Mouse (Mus musculus): ENCODE results near the gene Mus81. TPM values are rescaled to one million over a fixed set of nuclear protein-coding genes. Genes with fewer than 3 reads are reported as not detected.

Mus81 gene
- 37.0 and 38.3 TPM in 2 replicates for polyA plus RNA-seq (2014; fragmentation: Nextera tagmentation; extraction: Ambion mirVana)

- H3K4me2 ChIP-seq (ENCODE audit: low read length): peak within 1 kb of the TSS; percentile 75
- no peaks in the 10 kb centered on the region for H3K9me3 ChIP-seq (ENCODE audit: control insufficient read depth, low read length)
- DNase-seq (ENCODE audit: low spot score): peak; percentile 99
- peaks cover 42% of the 10 kb centered on the region for H3K36me3 ChIP-seq (ENCODE audit: control insufficient read depth, insufficient read depth, low read length)
- peak; percentile 70 for ATAC-seq (replicated peaks; ENCODE audit: low FRiP score, low TSS enrichment, low read depth)
- peak within 1 kb of the TSS; percentile 98 for H3K27ac ChIP-seq (ENCODE audit: low read depth)
- H3K4me1 ChIP-seq (replicated peaks; ENCODE audit: control insufficient read depth, insufficient read depth, low read length): peaks cover 18% of the 10 kb centered on the region
- H3K27me3 ChIP-seq (replicated peaks; ENCODE audit: control insufficient read depth, insufficient read depth, low read length): no peaks in the 10 kb centered on the region
- under 1% methylated on average over 38 of the region's 39 CpGs for WGBS
- peak within 1 kb of the TSS; percentile 41 for H3K9ac ChIP-seq (ENCODE audit: low read length)
- peak within 1 kb of the TSS; percentile 48 for H3K4me3 ChIP-seq (ENCODE audit: low read depth, low read length)
Measured at GRCm38 (mm10) chr19:5487768-5488550, at the start of gene Mus81. Mus81 (minus strand) TSS chr19:5488402.

- Histone ChIP-seq H3K4me1 (replicated peaks; ENCODE audit: control insufficient read depth, insufficient read depth, low read length) (no peaks in the 10 kb centered on the region), H3K4me3 (ENCODE audit: low read depth, low read length) (no peak overlapping the region), H3K9ac (ENCODE audit: low read length) (no peak overlapping the region), H3K27me3 (replicated peaks; ENCODE audit: control insufficient read depth, insufficient read depth, low read length) (no peaks in the 10 kb centered on the region), H3K36me3 (ENCODE audit: control insufficient read depth, insufficient read depth, low read length) (no peaks in the 10 kb centered on the region), H3K9me3 (ENCODE audit: control insufficient read depth, low read length) (no peaks in the 10 kb centered on the region), H3K4me2 (ENCODE audit: low read length) (no peak overlapping the region), H3K27ac (ENCODE audit: low read depth) (no peak overlapping the region)
- 64% methylated on average over 8 of the region's 8 CpGs for WGBS
- no peak for ATAC-seq (replicated peaks; ENCODE audit: low FRiP score, low TSS enrichment, low read depth)
- no peak for DNase-seq (ENCODE audit: low spot score)
Measured at GRCm38 (mm10) chr19:5532520-5532919, 44.3 kb upstream of the Mus81 start.

GRCm38 (mm10) chr19:5530138-5530524, 41.9 kb upstream of the Mus81 start:
- Histone ChIP-seq H3K9ac (ENCODE audit: low read length) (no peak overlapping the region), H3K4me2 (ENCODE audit: low read length) (peak overlapping the region; percentile 49), H3K4me1 (replicated peaks; ENCODE audit: control insufficient read depth, insufficient read depth, low read length) (no peaks in the 10 kb centered on the region), H3K27me3 (replicated peaks; ENCODE audit: control insufficient read depth, insufficient read depth, low read length) (no peaks in the 10 kb centered on the region), H3K27ac (ENCODE audit: low read depth) (peak overlapping the region; percentile 77), H3K4me3 (ENCODE audit: low read depth, low read length) (no peak overlapping the region), H3K36me3 (ENCODE audit: control insufficient read depth, insufficient read depth, low read length) (no peaks in the 10 kb centered on the region), H3K9me3 (ENCODE audit: control insufficient read depth, low read length) (no peaks in the 10 kb centered on the region)
- 56% methylated on average over 7 of the region's 7 CpGs for WGBS
- ATAC-seq (replicated peaks; ENCODE audit: low FRiP score, low TSS enrichment, low read depth): 0 out of 2 replicates have a peak, but pooled peaks have one; percentile 18
- DNase-seq (ENCODE audit: low spot score): no peak

- Histone ChIP-seq H3K9me3 (ENCODE audit: control insufficient read depth, low read length) (no peaks in the 10 kb centered on the region), H3K4me2 (ENCODE audit: low read length) (peak overlapping the region; percentile 49), H3K9ac (ENCODE audit: low read length) (peak overlapping the region; percentile 34), H3K36me3 (ENCODE audit: control insufficient read depth, insufficient read depth, low read length) (no peaks in the 10 kb centered on the region), H3K27ac (ENCODE audit: low read depth) (peak overlapping the region; percentile 77), H3K4me3 (ENCODE audit: low read depth, low read length) (peak overlapping the region; percentile 11), H3K4me1 (replicated peaks; ENCODE audit: control insufficient read depth, insufficient read depth, low read length) (no peaks in the 10 kb centered on the region), H3K27me3 (replicated peaks; ENCODE audit: control insufficient read depth, insufficient read depth, low read length) (no peaks in the 10 kb centered on the region)
- DNase-seq (ENCODE audit: low spot score): peak; percentile 99
- WGBS: 19% methylated on average over 20 of the region's 20 CpGs
- peak; percentile 96 for ATAC-seq (replicated peaks; ENCODE audit: low FRiP score, low TSS enrichment, low read depth)
Measured at GRCm38 (mm10) chr19:5529325-5530137, 41.3 kb upstream of the Mus81 start.

GRCm38 (mm10) chr19:5525204-5525603, 37.0 kb upstream of the Mus81 start:
- ATAC-seq (replicated peaks; ENCODE audit: low FRiP score, low TSS enrichment, low read depth): no peak
- H3K9me3 ChIP-seq (ENCODE audit: control insufficient read depth, low read length): no peaks in the 10 kb centered on the region
- no peaks in the 10 kb centered on the region for H3K27me3 ChIP-seq (replicated peaks; ENCODE audit: control insufficient read depth, insufficient read depth, low read length)
- H3K4me2 ChIP-seq (ENCODE audit: low read length): no peak overlapping the region
- no peak overlapping the region for H3K9ac ChIP-seq (ENCODE audit: low read length)
- no peak overlapping the region for H3K27ac ChIP-seq (ENCODE audit: low read depth)
- no peaks in the 10 kb centered on the region for H3K36me3 ChIP-seq (ENCODE audit: control insufficient read depth, insufficient read depth, low read length)
- no peak overlapping the region for H3K4me3 ChIP-seq (ENCODE audit: low read depth, low read length)
- no peak for DNase-seq (ENCODE audit: low spot score)
- H3K4me1 ChIP-seq (replicated peaks; ENCODE audit: control insufficient read depth, insufficient read depth, low read length): no peaks in the 10 kb centered on the region
- WGBS: 78% methylated on average over 5 of the region's 5 CpGs

- no peaks in the 10 kb centered on the region for H3K9me3 ChIP-seq (ENCODE audit: control insufficient read depth, low read length)
- no peak overlapping the region for H3K4me2 ChIP-seq (ENCODE audit: low read length)
- no peak overlapping the region for H3K9ac ChIP-seq (ENCODE audit: low read length)
- no peak overlapping the region for H3K4me3 ChIP-seq (ENCODE audit: low read depth, low read length)
- H3K27me3 ChIP-seq (replicated peaks; ENCODE audit: control insufficient read depth, insufficient read depth, low read length): no peaks in the 10 kb centered on the region
- no peak for DNase-seq (ENCODE audit: low spot score)
- no peak overlapping the region for H3K27ac ChIP-seq (ENCODE audit: low read depth)
- ATAC-seq (replicated peaks; ENCODE audit: low FRiP score, low TSS enrichment, low read depth): no peak
- no peaks in the 10 kb centered on the region for H3K36me3 ChIP-seq (ENCODE audit: control insufficient read depth, insufficient read depth, low read length)
- H3K4me1 ChIP-seq (replicated peaks; ENCODE audit: control insufficient read depth, insufficient read depth, low read length): no peaks in the 10 kb centered on the region
- 90% methylated on average over 3 of the region's 3 CpGs for WGBS
Measured at GRCm38 (mm10) chr19:5518721-5519120, 30.5 kb upstream of the Mus81 start.

GRCm38 (mm10) chr19:5516906-5517505, 28.8 kb upstream of the Mus81 start:
- no peaks in the 10 kb centered on the region for H3K27me3 ChIP-seq (replicated peaks; ENCODE audit: control insufficient read depth, insufficient read depth, low read length)
- WGBS: 77% methylated on average over 8 of the region's 8 CpGs
- DNase-seq (ENCODE audit: low spot score): no peak
- H3K36me3 ChIP-seq (ENCODE audit: control insufficient read depth, insufficient read depth, low read length): no peaks in the 10 kb centered on the region
- no peaks in the 10 kb centered on the region for H3K9me3 ChIP-seq (ENCODE audit: control insufficient read depth, low read length)
- H3K9ac ChIP-seq (ENCODE audit: low read length): no peak overlapping the region
- H3K4me1 ChIP-seq (replicated peaks; ENCODE audit: control insufficient read depth, insufficient read depth, low read length): peaks cover 6% of the 10 kb centered on the region; the same call in 1 of the 2 replicates
- H3K4me3 ChIP-seq (ENCODE audit: low read depth, low read length): no peak overlapping the region
- H3K27ac ChIP-seq (ENCODE audit: low read depth): no peak overlapping the region
- H3K4me2 ChIP-seq (ENCODE audit: low read length): no peak overlapping the region
- ATAC-seq (replicated peaks; ENCODE audit: low FRiP score, low TSS enrichment, low read depth): no peak
